Mouse (Mus musculus): Measurements from ENCODE around the gene Pla2g3.

DNA sequence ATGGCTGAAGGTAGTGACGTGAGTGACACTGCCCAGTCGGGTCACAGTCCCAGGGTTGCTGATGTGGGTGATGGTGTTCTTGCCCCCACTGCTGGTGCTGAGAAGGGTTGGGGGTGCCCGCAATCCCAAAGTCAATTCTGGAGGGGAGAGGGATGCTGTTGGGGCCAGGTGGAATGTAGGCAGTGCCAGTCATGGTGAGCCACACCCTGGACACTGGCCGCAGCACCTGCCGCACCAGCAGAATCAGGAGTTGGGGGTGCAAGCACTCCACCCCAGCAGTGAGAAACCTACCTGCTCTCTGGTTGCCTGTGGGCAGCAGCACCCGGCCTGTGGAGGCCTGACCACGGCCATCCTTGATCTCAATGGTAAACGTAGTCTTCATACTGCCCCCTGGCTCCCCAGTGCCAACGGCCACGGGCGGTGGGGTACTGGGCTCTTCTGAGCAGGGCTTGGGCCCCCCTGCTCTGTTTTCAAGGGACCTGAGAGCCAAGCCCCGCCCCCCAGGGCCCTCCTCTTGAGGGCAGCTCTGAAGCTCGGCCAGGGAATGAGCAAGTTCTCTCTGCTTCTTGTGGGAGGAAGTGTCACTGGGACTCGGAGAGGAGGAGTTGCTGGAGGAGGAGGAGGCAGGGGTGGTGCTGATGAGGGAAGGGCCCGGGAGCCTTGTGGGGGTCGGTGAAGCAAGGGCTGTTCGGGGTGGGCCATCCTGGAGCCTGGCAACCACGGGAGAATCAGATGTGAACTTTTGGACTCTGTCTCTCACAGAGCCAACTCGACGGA, 41.6 kb downstream of the Pla2g3 start:
- TF ChIP-seq POLR2A (IDR thresholded peaks at IDR 0.05; ENCODE audit: low read depth, low read length) (no peak), CTCF (IDR thresholded peaks at IDR 0.05; ENCODE audit: extremely low read depth, insufficient read depth, insufficient read length, insufficient replicate concordance) (no peak)
